Mouse (Mus musculus): Measurements from ENCODE around the gene Cacna2d3.

Cacna2d3 gene

GRCm38 (mm10) chr14:29163998-29164652 is 557.5 kb downstream of the Cacna2d3 start:
- DNase-seq (ENCODE audit: low read depth, low spot score), result no peak

GRCm38 (mm10) chr14:29159803-29160202 is 561.9 kb downstream of the Cacna2d3 start:
- DNase-seq (ENCODE audit: low read depth, low spot score), result no peak

- no peak for DNase-seq (ENCODE audit: low read depth, low spot score)
Measured at GRCm38 (mm10) chr14:29157096-29157495, 564.6 kb downstream of the Cacna2d3 start.

GRCm38 (mm10) chr14:29144184-29144583 is 577.5 kb downstream of the Cacna2d3 start:
- DNase-seq (ENCODE audit: low read depth, low spot score), result no peak

- no peak for DNase-seq (ENCODE audit: low read depth, low spot score)
Measured at GRCm38 (mm10) chr14:29137614-29138013, 584.0 kb downstream of the Cacna2d3 start.

- no peak for DNase-seq (ENCODE audit: low read depth, low spot score)
Measured at GRCm38 (mm10) chr14:29137006-29137579, 584.6 kb downstream of the Cacna2d3 start.

GRCm38 (mm10) chr14:29134901-29135300 is 586.8 kb downstream of the Cacna2d3 start:
- DNase-seq (ENCODE audit: low read depth, low spot score), result no peak

GRCm38 (mm10) chr14:29130511-29130910 is 591.2 kb downstream of the Cacna2d3 start:
- no peak for DNase-seq (ENCODE audit: low read depth, low spot score)

- no peak for DNase-seq (ENCODE audit: low read depth, low spot score)
Measured at GRCm38 (mm10) chr14:29123886-29124285, 597.8 kb downstream of the Cacna2d3 start.

GRCm38 (mm10) chr14:29122749-29123148 is 598.9 kb downstream of the Cacna2d3 start:
- DNase-seq (ENCODE audit: low read depth, low spot score), result no peak

- DNase-seq (ENCODE audit: low read depth, low spot score), result no peak
Measured at GRCm38 (mm10) chr14:29113852-29114450, 607.7 kb downstream of the Cacna2d3 start.

GRCm38 (mm10) chr14:29111666-29112065 is 610.0 kb downstream of the Cacna2d3 start:
- no peak for DNase-seq (ENCODE audit: low read depth, low spot score)

- DNase-seq (ENCODE audit: low read depth, low spot score), result peak; percentile 4
Measured at GRCm38 (mm10) chr14:29110351-29111091, 611.1 kb downstream of the Cacna2d3 start.

GRCm38 (mm10) chr14:29107464-29107863 is 614.2 kb downstream of the Cacna2d3 start:
- no peak for DNase-seq (ENCODE audit: low read depth, low spot score)

GRCm38 (mm10) chr14:29097776-29098175 is 623.9 kb downstream of the Cacna2d3 start:
- DNase-seq (ENCODE audit: low read depth, low spot score), result no peak

- DNase-seq (ENCODE audit: low read depth, low spot score), result no peak
Measured at GRCm38 (mm10) chr14:29095431-29095830, 626.2 kb downstream of the Cacna2d3 start.

GRCm38 (mm10) chr14:29090074-29090473 is 631.6 kb downstream of the Cacna2d3 start:
- DNase-seq (ENCODE audit: low read depth, low spot score), result no peak

GRCm38 (mm10) chr14:29086528-29086927 is 635.1 kb downstream of the Cacna2d3 start:
- no peak for DNase-seq (ENCODE audit: low read depth, low spot score)

GRCm38 (mm10) chr14:29085493-29086159 is 636.0 kb downstream of the Cacna2d3 start:
- DNase-seq (ENCODE audit: low read depth, low spot score), result no peak

GRCm38 (mm10) chr14:29082171-29082570 is 639.5 kb downstream of the Cacna2d3 start:
- no peak for DNase-seq (ENCODE audit: low read depth, low spot score)

- DNase-seq (ENCODE audit: low read depth, low spot score), result no peak
Measured at GRCm38 (mm10) chr14:29080630-29081029, 641.0 kb downstream of the Cacna2d3 start.

- no peak for DNase-seq (ENCODE audit: low read depth, low spot score)
Measured at GRCm38 (mm10) chr14:29080228-29080627, 641.4 kb downstream of the Cacna2d3 start.

Data from c-Kit-negative CD71-positive TER-119-positive erythroid progenitor cells, embryonic 14.5 days (primary cell).